Mouse (Mus musculus) intestine, embryonic 15.5 days (tissue): ENCODE measurements at regions not wholly inside any gene's neighbourhood (a gene's known extent, or its start where the extent isn't known, plus 50 kb on each side); places are given as distances from the start of the nearest gene placed in this dataset.

Source experiments
- ATAC-seq: fragments of 200-750 bp; cut with Nextera tagmentation; 2 replicates; pipeline ENCODE4 v1.8.0; 2017; ENCODE audit warnings: moderate TSS enrichment, moderate library complexity
- H3K27ac ChIP-seq: fragments of 300-500 bp; sonication (generic); 2 replicates; pipeline ENCODE4 v1.5.1; 2015; ENCODE audit warnings: mild to moderate bottlenecking, inconsistent platforms
- H3K27me3 ChIP-seq: fragments of 300-500 bp; sonication (generic); replicated peaks from 2 replicates; pipeline ENCODE4 v1.6.1; 2015; ENCODE audit warnings: inconsistent platforms
- H3K36me3 ChIP-seq: fragments of 300-500 bp; sonication (generic); 2 replicates; pipeline ENCODE4 v1.6.1; 2015; ENCODE audit warnings: inconsistent platforms
- H3K4me1 ChIP-seq: fragments of 300-500 bp; sonication (generic); replicated peaks from 2 replicates; pipeline ENCODE4 v1.6.1; 2015; ENCODE audit warnings: inconsistent platforms
- H3K4me2 ChIP-seq: fragments of 300-500 bp; sonication (generic); replicated peaks from 2 replicates; pipeline ENCODE4 v1.6.1; 2015; ENCODE audit warnings: mild to moderate bottlenecking, inconsistent platforms
- H3K4me3 ChIP-seq: fragments of 300-500 bp; sonication (generic); replicated peaks from 2 replicates; pipeline ENCODE4 v1.5.1; 2015; ENCODE audit warnings: inconsistent platforms
- H3K9ac ChIP-seq: fragments of 300-500 bp; sonication (generic); 2 replicates; pipeline ENCODE4 v1.6.1; 2015; ENCODE audit warnings: inconsistent platforms
- H3K9me3 ChIP-seq: fragments of 300-500 bp; sonication (generic); 2 replicates; pipeline ENCODE4 v1.6.1; 2016; ENCODE audit warnings: inconsistent platforms
- WGBS: fragments of 180-500 bp; shearing (Covaris S2); methylation state at CpG from one replicate; pipeline ENCODE4 v1.1.7; 2015; 5-methylcytosine and 5-hydroxymethylcytosine counted together

- 76% methylated on average over 16 of the region's 16 CpGs for WGBS
- no peaks in the 10 kb centered on the region for H3K27me3 ChIP-seq
These were observed 263.9 kb upstream of the Dph6 start for GRCm38 (mm10) chr2:114918420-114919332.

GRCm38 (mm10) chr2:114923911-114924310 lies 269.1 kb upstream of the Dph6 start:
- Histone ChIP-seq H3K36me3 (no peaks in the 10 kb centered on the region), H3K4me3 (no peak overlapping the region), H3K4me2 (no peak overlapping the region), H3K9me3 (no peaks in the 10 kb centered on the region), H3K4me1 (no peaks in the 10 kb centered on the region), H3K27me3 (no peaks in the 10 kb centered on the region), H3K9ac (no peak overlapping the region), H3K27ac (no peak overlapping the region)
- ATAC-seq, result no peak
- 71% methylated on average over 2 of the region's 2 CpGs for WGBS

More at GRCm38 (mm10) chr2:114918420-114919332, 263.9 kb upstream of the Dph6 start:
- Histone ChIP-seq H3K4me2 (no peak overlapping the region), H3K4me3 (no peak overlapping the region), H3K9ac (no peak overlapping the region), H3K36me3 (no peaks in the 10 kb centered on the region), H3K9me3 (no peaks in the 10 kb centered on the region), H3K27ac (no peak overlapping the region), H3K4me1 (no peaks in the 10 kb centered on the region)
- no peak for ATAC-seq

GRCm38 (mm10) chr2:114935436-114935835 lies 280.7 kb upstream of the Dph6 start:
- 59% methylated on average over 3 of the region's 3 CpGs for WGBS
- Histone ChIP-seq H3K36me3 (no peaks in the 10 kb centered on the region), H3K4me3 (no peak overlapping the region), H3K27ac (no peak overlapping the region), H3K9ac (no peak overlapping the region), H3K4me1 (no peaks in the 10 kb centered on the region), H3K4me2 (no peak overlapping the region), H3K27me3 (no peaks in the 10 kb centered on the region), H3K9me3 (no peaks in the 10 kb centered on the region)
- no peak for ATAC-seq

GRCm38 (mm10) chr2:114938416-114939147 lies 283.8 kb upstream of the Dph6 start:
- H3K27me3 ChIP-seq, result no peaks in the 10 kb centered on the region
- H3K27ac ChIP-seq, result no peak overlapping the region
- H3K36me3 ChIP-seq, result no peaks in the 10 kb centered on the region
- H3K4me1 ChIP-seq, result no peaks in the 10 kb centered on the region
- H3K9me3 ChIP-seq, result no peaks in the 10 kb centered on the region
- WGBS, result 54% methylated on average over 7 of the region's 7 CpGs
- ATAC-seq, result no peak
- no peak overlapping the region for H3K4me2 ChIP-seq
- H3K4me3 ChIP-seq, result no peak overlapping the region
- H3K9ac ChIP-seq, result no peak overlapping the region

DNA sequence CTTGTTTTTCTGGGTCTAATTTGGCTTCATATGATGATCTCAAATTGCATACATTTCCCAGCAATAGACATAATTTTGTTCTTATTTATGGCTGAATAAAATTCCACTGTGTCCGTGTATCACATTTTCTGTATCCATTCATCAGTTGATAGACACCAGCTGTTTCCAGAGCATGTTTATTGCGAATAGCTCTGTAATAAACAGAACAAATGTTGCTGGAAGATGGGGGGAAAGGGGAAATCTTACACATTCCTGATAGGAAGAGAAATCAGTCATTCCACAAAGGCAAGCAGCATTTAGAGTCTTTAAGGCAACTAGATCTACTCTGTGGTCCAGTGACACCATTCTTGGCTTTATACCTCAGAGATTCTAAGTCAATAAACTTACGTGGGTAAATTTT lies 311.3 kb upstream of the Dph6 start:
- Histone ChIP-seq H3K36me3 (no peaks in the 10 kb centered on the region), H3K9ac (no peak overlapping the region), H3K4me3 (no peak overlapping the region), H3K27ac (no peak overlapping the region), H3K27me3 (no peaks in the 10 kb centered on the region), H3K4me1 (no peaks in the 10 kb centered on the region), H3K9me3 (no peaks in the 10 kb centered on the region), H3K4me2 (no peak overlapping the region)
- no peak for ATAC-seq
- 47% methylated on average over 3 of the region's 3 CpGs for WGBS

DNA sequence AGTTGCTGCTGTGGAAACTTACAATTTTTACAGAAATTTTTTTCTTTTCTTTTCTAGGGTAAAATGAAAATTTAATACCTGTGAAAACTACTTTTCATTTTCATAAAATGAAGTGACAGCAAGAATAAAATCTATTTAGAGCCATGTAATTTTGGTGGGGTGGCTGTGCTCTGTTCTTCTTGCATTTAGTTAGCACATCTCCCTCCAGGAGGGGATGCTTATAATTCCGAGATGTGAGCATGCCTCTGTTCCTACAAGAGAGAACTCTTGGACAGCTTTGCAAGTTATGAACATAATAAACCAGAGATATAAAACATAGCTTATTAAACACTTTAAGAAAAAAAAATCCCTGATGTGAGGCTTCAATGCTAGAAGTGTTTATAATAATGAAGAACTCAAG lies 313.9 kb upstream of the Dph6 start:
- ATAC-seq, result no peak

DNA sequence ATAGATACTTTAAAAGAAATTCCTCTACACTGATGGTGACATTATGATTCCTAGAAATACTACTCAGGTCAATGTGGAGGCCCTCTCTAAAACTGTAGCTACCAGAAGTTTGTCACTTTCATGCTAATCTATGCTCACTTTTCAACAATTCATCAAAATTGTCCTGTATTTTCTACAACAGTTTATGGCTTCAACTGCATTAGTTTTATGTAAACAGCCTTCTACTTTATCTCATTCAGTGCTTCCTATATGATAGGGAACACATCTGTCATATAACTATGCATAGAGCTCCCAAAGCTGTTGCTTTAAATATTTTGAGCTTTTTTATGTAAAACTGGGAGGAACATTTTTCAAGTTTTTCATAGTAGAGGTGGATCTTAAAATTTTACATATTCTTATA lies 338.7 kb upstream of the Dph6 start:
- H3K27ac ChIP-seq, result no peak overlapping the region
- H3K4me3 ChIP-seq, result no peak overlapping the region
- no peaks in the 10 kb centered on the region for H3K27me3 ChIP-seq
- H3K9me3 ChIP-seq, result no peaks in the 10 kb centered on the region
- no peaks in the 10 kb centered on the region for H3K36me3 ChIP-seq
- no peaks in the 10 kb centered on the region for H3K4me1 ChIP-seq
- no peak overlapping the region for H3K4me2 ChIP-seq
- H3K9ac ChIP-seq, result no peak overlapping the region
- no peak for ATAC-seq

More for the DNA sequence above, 313.9 kb upstream of the Dph6 start:
- Histone ChIP-seq H3K9ac (no peak overlapping the region), H3K4me3 (no peak overlapping the region), H3K9me3 (no peaks in the 10 kb centered on the region), H3K27ac (no peak overlapping the region), H3K27me3 (no peaks in the 10 kb centered on the region), H3K4me1 (no peaks in the 10 kb centered on the region), H3K36me3 (no peaks in the 10 kb centered on the region), H3K4me2 (no peak overlapping the region)
- WGBS, result 49% methylated on average over 1 of the region's 1 CpGs

GRCm38 (mm10) chr2:114993882-114994281 lies 339.1 kb upstream of the Dph6 start:
- H3K4me1 ChIP-seq, result no peaks in the 10 kb centered on the region
- H3K4me2 ChIP-seq, result no peak overlapping the region
- no peaks in the 10 kb centered on the region for H3K36me3 ChIP-seq
- H3K9ac ChIP-seq, result no peak overlapping the region
- H3K9me3 ChIP-seq, result no peaks in the 10 kb centered on the region
- no peak overlapping the region for H3K4me3 ChIP-seq
- no peak for ATAC-seq
- WGBS, result 80% methylated on average over 2 of the region's 2 CpGs
- H3K27me3 ChIP-seq, result no peaks in the 10 kb centered on the region
- no peak overlapping the region for H3K27ac ChIP-seq

- no peak overlapping the region for H3K9ac ChIP-seq
- H3K36me3 ChIP-seq, result no peaks in the 10 kb centered on the region
- no peak overlapping the region for H3K4me2 ChIP-seq
- 69% methylated on average over 2 of the region's 2 CpGs for WGBS
- H3K4me1 ChIP-seq, result no peaks in the 10 kb centered on the region
- no peaks in the 10 kb centered on the region for H3K27me3 ChIP-seq
- H3K9me3 ChIP-seq, result no peaks in the 10 kb centered on the region
- ATAC-seq, result no peak
- H3K4me3 ChIP-seq, result no peak overlapping the region
- H3K27ac ChIP-seq, result no peak overlapping the region
These were observed 340.1 kb upstream of the Dph6 start for GRCm38 (mm10) chr2:114994691-114995347.

- no peak overlapping the region for H3K4me3 ChIP-seq
- H3K4me2 ChIP-seq, result no peak overlapping the region
- H3K4me1 ChIP-seq, result no peaks in the 10 kb centered on the region
- no peaks in the 10 kb centered on the region for H3K9me3 ChIP-seq
- no peak overlapping the region for H3K27ac ChIP-seq
- no peak for ATAC-seq
- no peak overlapping the region for H3K9ac ChIP-seq
- WGBS, result 92% methylated on average over 1 of the region's 1 CpGs
- no peaks in the 10 kb centered on the region for H3K36me3 ChIP-seq
- H3K27me3 ChIP-seq, result no peaks in the 10 kb centered on the region
These were observed 359.2 kb upstream of the Dph6 start for GRCm38 (mm10) chr2:115013916-115014315.

- Histone ChIP-seq H3K9ac (no peak overlapping the region), H3K4me3 (no peak overlapping the region), H3K4me1 (no peaks in the 10 kb centered on the region), H3K27ac (no peak overlapping the region), H3K27me3 (no peaks in the 10 kb centered on the region), H3K36me3 (no peaks in the 10 kb centered on the region), H3K9me3 (no peaks in the 10 kb centered on the region), H3K4me2 (no peak overlapping the region)
- no peak for ATAC-seq
- 92% methylated on average over 3 of the region's 3 CpGs for WGBS
These were observed 372.0 kb upstream of the Dph6 start for GRCm38 (mm10) chr2:115026777-115027176.

- H3K9me3 ChIP-seq, result no peaks in the 10 kb centered on the region
- H3K27ac ChIP-seq, result no peak overlapping the region
- H3K9ac ChIP-seq, result no peak overlapping the region
- H3K27me3 ChIP-seq, result no peaks in the 10 kb centered on the region
- 63% methylated on average over 2 of the region's 2 CpGs for WGBS
- H3K4me2 ChIP-seq, result no peak overlapping the region
- no peak overlapping the region for H3K4me3 ChIP-seq
- no peaks in the 10 kb centered on the region for H3K4me1 ChIP-seq
- H3K36me3 ChIP-seq, result no peaks in the 10 kb centered on the region
- no peak for ATAC-seq
These were observed 376.4 kb upstream of the Dph6 start for GRCm38 (mm10) chr2:115031134-115031533.
